Mouse (Mus musculus) lung, postnatal 0 days (tissue): Measurements from ENCODE around the gene Slc38a11.

Experiments used
- CTCF ChIP-seq: IDR thresholded peaks from 2 replicates; pipeline ENCODE4 v1.5.1; 2016; ENCODE audit warnings: antibody characterized with exemption, mild to moderate bottlenecking
- EP300 ChIP-seq: IDR thresholded peaks from 2 replicates; pipeline ENCODE4 v1.6.1; 2016; ENCODE audit warnings: antibody characterized with exemption, mild to moderate bottlenecking, control low read depth

DNA sequence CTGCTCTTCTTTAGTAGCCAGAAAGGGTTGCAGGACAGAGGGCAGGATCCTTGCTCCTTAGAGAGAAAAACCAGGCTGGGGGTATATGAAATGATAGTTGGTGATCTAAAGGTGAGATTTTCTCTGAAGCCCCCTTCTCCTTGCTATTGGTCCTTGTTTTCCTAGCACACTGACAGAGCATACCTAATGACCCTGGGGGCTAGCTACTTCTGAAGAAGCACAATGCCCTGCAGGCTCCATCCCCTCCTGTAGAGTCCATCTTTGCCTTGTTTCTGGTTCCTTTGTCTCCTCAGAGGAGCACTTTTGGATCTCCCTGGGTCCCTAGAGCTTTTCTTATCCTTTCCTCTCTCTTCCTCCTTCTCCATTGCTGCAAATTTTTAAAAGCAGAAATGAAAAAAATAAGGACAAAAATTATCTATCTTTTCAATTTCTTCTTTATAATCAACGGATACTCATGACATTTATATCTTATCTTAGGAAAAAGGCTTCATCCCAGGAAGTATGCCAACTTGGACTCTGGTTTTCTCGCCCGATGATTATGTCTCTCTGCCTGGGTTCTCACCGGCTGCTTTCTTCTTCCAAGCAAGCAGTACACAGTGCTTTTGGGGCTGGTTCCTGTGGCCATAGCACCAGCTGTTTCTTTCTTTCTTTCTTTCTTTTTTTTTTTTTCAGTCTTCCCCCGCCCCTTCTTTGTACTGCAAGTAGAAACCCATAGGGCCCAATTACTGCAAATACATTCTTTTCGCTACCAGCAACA is 41.7 kb downstream of the Slc38a11 start:
- TF ChIP-seq CTCF (no peak), EP300 (no peak)
